Mouse (Mus musculus): ENCODE results near the gene Ipo9. TPM values are rescaled to one million over a fixed set of nuclear protein-coding genes. Genes with fewer than 3 reads are reported as not detected.

The Ipo9 gene
- polyA plus RNA-seq, 1 experiment from 2014 or later = 123 TPM

- ATAC-seq (ENCODE audit: borderline replicate concordance, extremely low read depth, low FRiP score, low TSS enrichment) = no peak
- H3K27me3 ChIP-seq = no peaks in the 10 kb centered on the region
These were observed 63.9 kb downstream of the Ipo9 start for GRCm38 (mm10) chr1:135366380-135366779.

GRCm38 (mm10) chr1:135363446-135363845 lies 66.9 kb downstream of the Ipo9 start:
- Histone ChIP-seq H3K27me3 (no peaks in the 10 kb centered on the region), H3K36me3 (no peaks in the 10 kb centered on the region), H3K9ac (no peak overlapping the region), H3K4me2 (no peak overlapping the region), H3K27ac (no peak overlapping the region), H3K4me1 (peaks cover 6% of the 10 kb centered on the region), H3K9me3 (no peaks in the 10 kb centered on the region), H3K4me3 (no peak overlapping the region)
- WGBS = 43% methylated on average over 8 of the region's 8 CpGs
- no peak for ATAC-seq (ENCODE audit: borderline replicate concordance, extremely low read depth, low FRiP score, low TSS enrichment)

More at GRCm38 (mm10) chr1:135366380-135366779, 63.9 kb downstream of the Ipo9 start:
- H3K27ac ChIP-seq = no peak overlapping the region
- H3K36me3 ChIP-seq = no peaks in the 10 kb centered on the region
- no peak overlapping the region for H3K9ac ChIP-seq
- H3K4me2 ChIP-seq = no peak overlapping the region
- no peaks in the 10 kb centered on the region for H3K9me3 ChIP-seq
- no peak overlapping the region for H3K4me3 ChIP-seq
- peaks cover 22% of the 10 kb centered on the region for H3K4me1 ChIP-seq

- H3K9ac ChIP-seq = no peak overlapping the region
- H3K9me3 ChIP-seq = no peaks in the 10 kb centered on the region
- no peak overlapping the region for H3K27ac ChIP-seq
- H3K27me3 ChIP-seq = no peaks in the 10 kb centered on the region
- no peak overlapping the region for H3K4me2 ChIP-seq
- no peak for ATAC-seq (ENCODE audit: borderline replicate concordance, extremely low read depth, low FRiP score, low TSS enrichment)
- no peaks in the 10 kb centered on the region for H3K36me3 ChIP-seq
- no peak overlapping the region for H3K4me3 ChIP-seq
- H3K4me1 ChIP-seq = 0 out of 2 replicates have a peak, but pooled peaks cover 3% of the 10 kb centered on the region
These were observed 68.2 kb downstream of the Ipo9 start for GRCm38 (mm10) chr1:135362115-135362514.

GRCm38 (mm10) chr1:135361491-135361890 lies 68.8 kb downstream of the Ipo9 start:
- no peak for ATAC-seq (ENCODE audit: borderline replicate concordance, extremely low read depth, low FRiP score, low TSS enrichment)
- 78% methylated on average over 4 of the region's 4 CpGs for WGBS
- no peak overlapping the region for H3K4me2 ChIP-seq

GRCm38 (mm10) chr1:135359071-135359470 lies 71.2 kb downstream of the Ipo9 start:
- H3K4me3 ChIP-seq = no peak overlapping the region
- peak; percentile 69 for ATAC-seq (ENCODE audit: borderline replicate concordance, extremely low read depth, low FRiP score, low TSS enrichment)
- no peaks in the 10 kb centered on the region for H3K36me3 ChIP-seq
- WGBS = 5% methylated on average over 2 of the region's 2 CpGs
- H3K9me3 ChIP-seq = no peaks in the 10 kb centered on the region
- H3K9ac ChIP-seq = no peak overlapping the region
- peak overlapping the region; percentile 44; the same call in 1 of the 2 replicates for H3K27ac ChIP-seq
- H3K4me1 ChIP-seq = 0 out of 2 replicates have a peak, but pooled peaks cover 3% of the 10 kb centered on the region
- no peaks in the 10 kb centered on the region for H3K27me3 ChIP-seq
- H3K4me2 ChIP-seq = no peak overlapping the region

More at GRCm38 (mm10) chr1:135361491-135361890, 68.8 kb downstream of the Ipo9 start:
- Histone ChIP-seq H3K27me3 (no peaks in the 10 kb centered on the region), H3K4me1 (0 out of 2 replicates have a peak, but pooled peaks cover 3% of the 10 kb centered on the region), H3K36me3 (no peaks in the 10 kb centered on the region), H3K9ac (no peak overlapping the region), H3K9me3 (no peaks in the 10 kb centered on the region), H3K27ac (no peak overlapping the region), H3K4me3 (no peak overlapping the region)

GRCm38 (mm10) chr1:135351953-135352352 lies 78.3 kb downstream of the Ipo9 start:
- Histone ChIP-seq H3K27ac (no peak overlapping the region), H3K4me2 (no peak overlapping the region), H3K9me3 (no peaks in the 10 kb centered on the region), H3K4me3 (no peak overlapping the region), H3K9ac (no peak overlapping the region), H3K4me1 (peaks cover 14% of the 10 kb centered on the region), H3K36me3 (no peaks in the 10 kb centered on the region), H3K27me3 (no peaks in the 10 kb centered on the region)
- WGBS = 73% methylated on average over 3 of the region's 3 CpGs
- no peak for ATAC-seq (ENCODE audit: borderline replicate concordance, extremely low read depth, low FRiP score, low TSS enrichment)

- Histone ChIP-seq H3K4me3 (no peak overlapping the region), H3K4me1 (peaks cover 17% of the 10 kb centered on the region), H3K27me3 (no peaks in the 10 kb centered on the region), H3K9ac (no peak overlapping the region), H3K36me3 (no peaks in the 10 kb centered on the region), H3K27ac (peak overlapping the region; percentile 82), H3K9me3 (no peaks in the 10 kb centered on the region), H3K4me2 (no peak overlapping the region; the same call in 1 of the 2 replicates)
- 32% methylated on average over 4 of the region's 4 CpGs for WGBS
- ATAC-seq (ENCODE audit: borderline replicate concordance, extremely low read depth, low FRiP score, low TSS enrichment) = peak; percentile 59
These were observed 82.7 kb downstream of the Ipo9 start for GRCm38 (mm10) chr1:135347498-135348169.

- no peak overlapping the region for H3K9ac ChIP-seq
- peak overlapping the region; percentile 82 for H3K27ac ChIP-seq
- ATAC-seq (ENCODE audit: borderline replicate concordance, extremely low read depth, low FRiP score, low TSS enrichment) = no peak
- no peaks in the 10 kb centered on the region for H3K27me3 ChIP-seq
- no peak overlapping the region for H3K4me3 ChIP-seq
- H3K4me2 ChIP-seq = no peak overlapping the region
- H3K9me3 ChIP-seq = no peaks in the 10 kb centered on the region
- peaks cover 17% of the 10 kb centered on the region for H3K4me1 ChIP-seq
- H3K36me3 ChIP-seq = no peaks in the 10 kb centered on the region
- 47% methylated on average over 3 of the region's 3 CpGs for WGBS
These were observed 83.4 kb downstream of the Ipo9 start for GRCm38 (mm10) chr1:135346891-135347290.

GRCm38 (mm10) chr1:135344026-135344425 lies 86.3 kb downstream of the Ipo9 start:
- Histone ChIP-seq H3K36me3 (no peaks in the 10 kb centered on the region), H3K27me3 (no peaks in the 10 kb centered on the region), H3K9ac (no peak overlapping the region), H3K9me3 (no peaks in the 10 kb centered on the region), H3K4me1 (peaks cover 17% of the 10 kb centered on the region), H3K27ac (no peak overlapping the region), H3K4me3 (no peak overlapping the region), H3K4me2 (no peak overlapping the region)
- no peak for ATAC-seq (ENCODE audit: borderline replicate concordance, extremely low read depth, low FRiP score, low TSS enrichment)
- 51% methylated on average over 4 of the region's 4 CpGs for WGBS

GRCm38 (mm10) chr1:135341947-135342346 lies 88.4 kb downstream of the Ipo9 start:
- Histone ChIP-seq H3K36me3 (no peaks in the 10 kb centered on the region), H3K4me3 (no peak overlapping the region), H3K4me1 (peaks cover 3% of the 10 kb centered on the region), H3K27ac (no peak overlapping the region), H3K9ac (no peak overlapping the region), H3K4me2 (no peak overlapping the region), H3K27me3 (no peaks in the 10 kb centered on the region), H3K9me3 (no peaks in the 10 kb centered on the region)
- ATAC-seq (ENCODE audit: borderline replicate concordance, extremely low read depth, low FRiP score, low TSS enrichment) = no peak
- 46% methylated on average over 8 of the region's 8 CpGs for WGBS
